Mouse (Mus musculus) CH12.LX (cell line): ENCODE measurements around the gene Gm11938.
"Not testable (repeated sequence)": the region's sequence is repeated elsewhere in the genome, so short reads cannot be mapped to it uniquely, and the experiment has no call there.

Source experiments
- CHD1 ChIP-seq: IDR thresholded peaks from 2 replicates; pipeline ENCODE4 v1.6.1; 2012; ENCODE audit warnings: low read depth, low read length, improper control_type of control experiment, inconsistent platforms
- ETS1 ChIP-seq: conservative IDR thresholded peaks from 2 replicates; pipeline ENCODE4 v1.6.1; 2012; ENCODE audit warnings: low read depth, mild to moderate bottlenecking, inconsistent platforms, low read length, improper control_type of control experiment, moderate library complexity
- MAFK ChIP-seq: IDR thresholded peaks from 2 replicates; pipeline ENCODE4 v1.6.1; 2011; ENCODE audit warnings: low read length, improper control_type of control experiment; ENCODE audit not compliant: insufficient replicate concordance
- MEF2A ChIP-seq: IDR thresholded peaks from 2 replicates; pipeline ENCODE4 v1.6.1; 2014; ENCODE audit warnings: low read depth, mild to moderate bottlenecking, inconsistent platforms, low read length, improper control_type of control experiment, borderline replicate concordance
- POLR2A ChIP-seq: IDR thresholded peaks from 2 replicates; pipeline ENCODE4 v1.6.1; 2011; ENCODE audit warnings: low read depth, mild to moderate bottlenecking, improper control_type of control experiment, low read length

DNA sequence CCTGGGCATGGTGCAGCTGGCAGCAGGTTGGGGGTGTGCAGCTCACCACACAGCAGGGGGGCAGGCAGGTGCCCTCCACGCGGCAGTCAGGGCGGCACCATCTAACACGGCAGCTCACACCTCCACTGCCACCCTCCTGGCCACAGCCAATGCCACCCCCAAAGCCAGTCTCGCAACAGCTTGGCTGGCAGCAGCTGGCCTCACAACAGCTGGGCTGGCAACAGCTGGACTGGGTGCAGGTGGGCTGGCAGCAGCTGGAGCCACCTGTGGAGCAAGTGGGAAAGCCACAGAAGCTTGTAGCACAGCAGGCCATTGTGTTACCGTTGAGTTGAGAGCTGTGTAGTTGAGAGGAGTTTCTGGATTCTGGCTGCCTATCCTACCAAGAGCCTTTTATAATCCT lies 5.4 kb downstream of the Gm11938 start, which contains the start of gene Krtap9-3:
- TF ChIP-seq POLR2A, CHD1, MAFK, MEF2A, ETS1: not testable (repeated sequence)
